Mouse (Mus musculus): ENCODE results near the gene Gm10271. TPM values are rescaled to one million over a fixed set of nuclear protein-coding genes. Genes with fewer than 3 reads are reported as not detected.

The Gm10271 gene
- polyA plus RNA-seq (2011; ENCODE audit: insufficient read depth, insufficient read length, low replicate concordance, missing spikeins) = not detected in 2 replicates

DNA sequence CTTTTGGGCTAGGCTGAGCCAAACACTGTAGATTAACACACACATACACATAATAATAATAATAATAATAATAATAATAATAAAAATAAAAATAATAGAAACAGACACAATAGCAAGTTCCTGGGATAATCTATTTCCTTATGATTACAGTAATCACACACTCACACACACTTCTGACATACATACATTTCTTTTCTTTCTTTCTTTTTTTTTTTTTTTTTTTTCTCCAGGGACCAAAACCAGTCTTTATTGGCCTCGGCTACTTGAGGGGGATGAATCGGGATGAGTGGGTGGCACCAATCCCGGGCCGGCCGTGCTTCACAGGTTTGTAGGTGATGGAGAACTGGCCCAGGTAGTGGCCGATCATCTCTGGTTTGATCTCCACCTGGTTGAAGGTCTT, at the start of gene Gm10271:
Gm10271 (minus strand) TSS at position 101 of the 400 bp plus-strand sequence.
- TF ChIP-seq POLR2A (IDR thresholded peaks at IDR 0.05; ENCODE audit: borderline replicate concordance, control insufficient read depth, low read depth, low read length) = no peak
- no peak for TF ChIP-seq CTCF (IDR thresholded peaks at IDR 0.05; ENCODE audit: control insufficient read depth, insufficient read depth, low read length)
- H3K27ac ChIP-seq (ENCODE audit: control insufficient read depth, insufficient read depth, low read depth, low read length, poor library complexity) = no peak within 1 kb of the TSS
- 94% methylated on average over 6 of the region's 6 CpGs for WGBS
- no peaks in the 10 kb centered on the region for H3K4me1 ChIP-seq (ENCODE audit: control insufficient read depth, insufficient read depth, low read length)
- no peak within 1 kb of the TSS for H3K4me3 ChIP-seq (replicated peaks; ENCODE audit: control insufficient read depth, low read depth, low read length)

DNA sequence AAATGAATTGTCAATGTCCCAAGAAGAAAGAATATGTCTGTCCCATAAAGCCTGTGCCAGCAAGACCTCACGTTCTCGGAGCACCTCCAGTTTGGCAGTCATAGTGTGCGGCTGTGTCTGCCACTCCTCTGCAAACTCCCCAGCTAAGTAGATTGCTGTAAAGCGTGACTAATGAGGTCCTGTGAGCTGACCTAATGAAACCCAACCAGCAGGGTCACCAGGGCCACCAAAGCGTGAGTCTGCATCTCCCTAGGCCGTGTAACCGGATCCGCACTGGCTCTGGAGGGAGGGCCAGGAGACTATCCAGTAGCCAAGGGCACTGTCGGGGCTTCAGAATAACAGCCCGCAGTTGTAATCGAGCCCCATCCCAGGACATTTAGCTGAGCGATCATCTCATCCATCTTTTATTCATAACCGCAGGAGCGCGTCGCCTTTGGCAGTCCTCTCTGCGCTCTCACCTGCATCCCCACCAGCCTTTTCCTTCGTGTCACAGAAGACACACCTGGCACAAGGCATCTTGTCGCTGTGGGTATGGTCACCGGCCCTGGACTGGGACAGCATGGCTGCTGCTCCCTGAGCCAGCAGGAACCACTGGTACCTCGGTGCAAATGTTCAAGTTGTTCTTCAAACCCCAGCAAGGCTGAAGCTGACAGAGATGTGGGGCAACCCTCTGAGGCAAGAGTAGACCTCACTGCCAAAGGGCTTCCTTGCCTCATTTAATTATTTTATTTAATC, 48.8 kb upstream of the Gm10271 start:
- TF ChIP-seq POLR2A (IDR thresholded peaks at IDR 0.05; ENCODE audit: borderline replicate concordance, control insufficient read depth, low read depth, low read length) = no peak
- TF ChIP-seq CTCF (IDR thresholded peaks at IDR 0.05; ENCODE audit: control insufficient read depth, insufficient read depth, low read length) = no peak
- Histone ChIP-seq H3K4me3 (replicated peaks; ENCODE audit: control insufficient read depth, low read depth, low read length) (no peak overlapping the region), H3K4me1 (ENCODE audit: control insufficient read depth, insufficient read depth, low read length) (no peaks in the 10 kb centered on the region), H3K27ac (ENCODE audit: control insufficient read depth, insufficient read depth, low read depth, low read length, poor library complexity) (no peak overlapping the region)
- 75% methylated on average over 21 of the region's 21 CpGs for WGBS

DNA sequence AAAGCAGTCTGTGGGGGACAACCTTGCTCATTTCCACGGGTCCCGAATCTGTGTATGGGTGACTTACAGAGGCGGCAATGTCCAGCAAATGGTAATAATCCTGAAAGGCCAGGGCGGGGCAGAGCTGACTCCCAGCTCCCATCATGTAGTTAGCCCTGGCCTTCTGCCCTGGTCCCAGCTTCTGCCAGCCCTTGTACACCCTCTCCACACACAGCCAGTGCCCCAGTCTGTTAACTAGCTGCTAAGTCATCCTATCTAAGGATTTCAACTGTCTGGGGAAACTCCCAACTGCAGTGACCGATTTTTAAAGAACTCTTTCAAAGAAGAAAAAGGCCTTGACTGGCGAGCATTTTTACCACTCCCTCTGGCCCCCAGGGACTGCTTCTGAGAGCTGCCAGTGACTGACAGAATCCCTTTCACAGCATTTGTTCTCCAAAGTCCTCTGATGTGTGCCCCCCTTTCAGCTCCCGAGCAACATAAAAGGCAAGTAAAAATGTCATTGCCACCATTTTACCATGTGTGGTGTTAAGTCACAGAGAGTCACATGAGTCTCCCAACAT, 46.0 kb upstream of the Gm10271 start:
- no peak for TF ChIP-seq CTCF (IDR thresholded peaks at IDR 0.05; ENCODE audit: control insufficient read depth, insufficient read depth, low read length)
- TF ChIP-seq POLR2A (IDR thresholded peaks at IDR 0.05; ENCODE audit: borderline replicate concordance, control insufficient read depth, low read depth, low read length) = no peak
- Histone ChIP-seq H3K27ac (ENCODE audit: control insufficient read depth, insufficient read depth, low read depth, low read length, poor library complexity) (no peak overlapping the region), H3K4me3 (replicated peaks; ENCODE audit: control insufficient read depth, low read depth, low read length) (no peak overlapping the region), H3K4me1 (ENCODE audit: control insufficient read depth, insufficient read depth, low read length) (no peaks in the 10 kb centered on the region)
- 69% methylated on average over 7 of the region's 7 CpGs for WGBS

DNA sequence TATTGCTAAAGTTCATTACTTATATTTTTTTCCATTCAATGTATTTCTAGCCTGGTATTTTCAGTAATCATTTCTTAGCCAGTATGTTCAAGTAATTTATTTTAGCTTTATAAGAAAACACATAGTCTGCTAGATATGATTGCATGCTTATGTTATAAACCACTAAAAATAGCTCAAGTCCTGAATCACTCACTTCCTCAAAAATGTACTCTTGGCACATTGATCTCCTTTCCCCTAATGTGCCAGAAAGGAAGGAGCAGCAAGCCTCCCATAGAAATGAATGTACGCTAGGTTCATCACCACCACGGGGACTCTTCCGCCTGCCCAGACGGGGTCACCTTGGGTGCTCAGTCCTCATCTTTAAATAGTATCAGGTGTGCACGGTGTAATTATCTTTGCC, 42.2 kb upstream of the Gm10271 start:
- 79% methylated on average over 5 of the region's 5 CpGs for WGBS
- H3K4me1 ChIP-seq (ENCODE audit: control insufficient read depth, insufficient read depth, low read length) = no peaks in the 10 kb centered on the region; the same call in 1 of the 2 replicates
- no peak overlapping the region for H3K27ac ChIP-seq (ENCODE audit: control insufficient read depth, insufficient read depth, low read depth, low read length, poor library complexity)
- no peak for TF ChIP-seq CTCF (IDR thresholded peaks at IDR 0.05; ENCODE audit: control insufficient read depth, insufficient read depth, low read length)
- TF ChIP-seq POLR2A (IDR thresholded peaks at IDR 0.05; ENCODE audit: borderline replicate concordance, control insufficient read depth, low read depth, low read length) = no peak
- H3K4me3 ChIP-seq (replicated peaks; ENCODE audit: control insufficient read depth, low read depth, low read length) = no peak overlapping the region

DNA sequence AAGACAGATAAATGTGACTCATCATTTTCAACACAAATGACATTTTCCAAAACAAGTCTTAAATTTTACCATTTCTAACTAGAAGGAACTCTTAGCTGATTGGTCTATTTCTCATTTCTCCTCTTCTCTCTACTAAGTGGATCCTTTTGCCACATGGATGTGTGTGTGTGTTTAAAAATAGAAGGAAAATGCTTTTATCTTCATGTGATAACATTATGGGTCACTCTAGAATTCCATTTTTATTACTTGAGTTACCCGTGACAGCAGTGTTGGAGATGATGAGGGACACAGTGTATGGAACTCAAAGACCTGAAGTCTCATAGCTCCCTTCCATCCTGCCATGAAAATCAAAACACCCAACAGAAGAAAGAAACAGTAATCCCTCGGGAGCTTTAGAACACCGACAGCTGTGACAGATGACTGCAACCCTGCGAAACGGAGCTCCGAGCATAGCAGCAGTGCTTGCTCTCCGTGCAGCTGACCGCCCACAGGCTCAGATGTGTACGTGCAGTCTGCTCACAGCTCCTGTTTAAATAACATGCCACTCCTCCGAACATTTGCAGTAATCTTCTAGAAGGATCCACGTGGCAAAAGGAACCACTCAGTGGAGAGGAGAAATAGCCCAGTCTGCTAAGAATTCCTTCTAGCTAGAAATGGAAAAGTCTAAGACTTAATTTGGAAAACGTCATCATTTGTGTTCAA, 41.4 kb upstream of the Gm10271 start:
- no peak overlapping the region for H3K27ac ChIP-seq (ENCODE audit: control insufficient read depth, insufficient read depth, low read depth, low read length, poor library complexity)
- 61% methylated on average over 12 of the region's 12 CpGs for WGBS
- H3K4me3 ChIP-seq (replicated peaks; ENCODE audit: control insufficient read depth, low read depth, low read length) = no peak overlapping the region
- H3K4me1 ChIP-seq (ENCODE audit: control insufficient read depth, insufficient read depth, low read length) = no peaks in the 10 kb centered on the region; the same call in 1 of the 2 replicates
- TF ChIP-seq POLR2A (IDR thresholded peaks at IDR 0.05; ENCODE audit: borderline replicate concordance, control insufficient read depth, low read depth, low read length) (no peak), CTCF (IDR thresholded peaks at IDR 0.05; ENCODE audit: control insufficient read depth, insufficient read depth, low read length) (no peak)

DNA sequence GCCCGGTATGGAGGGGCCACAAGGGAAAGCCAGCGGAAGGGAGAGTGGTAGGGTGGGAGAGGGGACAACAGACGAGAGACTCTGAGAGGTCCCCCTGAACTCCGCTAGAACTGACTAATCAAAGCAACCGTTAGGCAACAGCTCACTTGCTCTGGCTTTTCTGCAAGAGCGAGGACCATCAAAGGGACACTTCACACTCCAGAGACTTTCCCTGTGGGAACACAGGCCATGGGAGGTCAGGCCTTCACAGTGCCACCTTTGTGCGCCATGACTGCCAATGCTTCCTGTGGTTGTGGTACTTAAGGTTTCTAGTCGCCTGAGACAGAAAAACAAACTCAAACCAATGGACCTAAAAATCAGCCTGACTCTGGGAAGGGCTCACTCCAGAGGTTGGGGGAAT, 38.6 kb upstream of the Gm10271 start:
- Histone ChIP-seq H3K4me1 (ENCODE audit: control insufficient read depth, insufficient read depth, low read length) (no peaks in the 10 kb centered on the region; the same call in 1 of the 2 replicates), H3K27ac (ENCODE audit: control insufficient read depth, insufficient read depth, low read depth, low read length, poor library complexity) (no peak overlapping the region), H3K4me3 (replicated peaks; ENCODE audit: control insufficient read depth, low read depth, low read length) (no peak overlapping the region)
- TF ChIP-seq POLR2A (IDR thresholded peaks at IDR 0.05; ENCODE audit: borderline replicate concordance, control insufficient read depth, low read depth, low read length) (no peak), CTCF (IDR thresholded peaks at IDR 0.05; ENCODE audit: control insufficient read depth, insufficient read depth, low read length) (no peak)
- 76% methylated on average over 8 of the region's 8 CpGs for WGBS

DNA sequence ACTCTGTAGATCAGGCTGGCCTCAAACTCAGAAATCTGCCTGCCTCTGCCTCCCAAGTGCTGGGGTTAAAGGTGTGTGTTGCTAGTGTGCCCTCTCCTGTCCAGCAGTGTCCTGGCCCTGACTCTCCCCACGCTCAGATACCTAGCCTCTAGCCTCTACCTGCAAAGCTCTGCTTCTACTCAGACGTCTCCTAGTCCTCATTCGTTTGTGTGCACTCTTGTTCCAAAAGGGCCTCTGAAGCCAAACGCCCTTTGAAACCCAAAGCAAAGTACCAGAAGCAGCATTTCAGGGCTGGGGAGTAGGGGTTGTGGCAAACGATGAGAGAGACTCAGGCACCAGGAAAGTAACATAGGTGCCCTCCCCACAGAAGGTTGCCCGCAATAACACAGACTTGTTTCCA, 37.3 kb upstream of the Gm10271 start:
- H3K27ac ChIP-seq (ENCODE audit: control insufficient read depth, insufficient read depth, low read depth, low read length, poor library complexity) = no peak overlapping the region
- no peak for TF ChIP-seq POLR2A (IDR thresholded peaks at IDR 0.05; ENCODE audit: borderline replicate concordance, control insufficient read depth, low read depth, low read length)
- TF ChIP-seq CTCF (IDR thresholded peaks at IDR 0.05; ENCODE audit: control insufficient read depth, insufficient read depth, low read length) = no peak
- H3K4me1 ChIP-seq (ENCODE audit: control insufficient read depth, insufficient read depth, low read length) = no peaks in the 10 kb centered on the region; the same call in 1 of the 2 replicates
- 79% methylated on average over 6 of the region's 6 CpGs for WGBS
- H3K4me3 ChIP-seq (replicated peaks; ENCODE audit: control insufficient read depth, low read depth, low read length) = no peak overlapping the region

Data from bone marrow, adult 2 months (tissue).